Mouse (Mus musculus): ENCODE data around the gene Agbl2.

The Agbl2 gene

DNA sequence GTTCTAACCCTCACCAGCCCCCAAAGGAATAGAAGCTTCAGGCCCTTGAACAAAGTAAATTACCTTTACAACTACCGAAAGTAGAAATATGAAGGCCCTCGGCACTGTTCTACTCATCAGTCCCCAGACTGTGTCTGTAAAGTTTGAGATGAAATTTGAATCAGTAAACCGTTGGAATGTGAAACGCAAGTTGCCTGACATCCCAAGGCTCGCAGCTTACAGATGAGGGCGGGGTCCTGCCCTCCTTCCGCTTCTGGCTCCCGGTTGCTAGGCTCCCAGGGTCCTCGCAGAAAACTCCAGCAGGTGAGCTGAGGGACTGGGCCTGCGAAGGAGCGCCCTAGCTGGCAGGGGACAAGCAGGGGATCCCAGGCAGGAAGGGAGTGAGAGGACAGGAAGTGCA, at the start of gene Agbl2:
Gene Agbl2 (plus strand): TSS at position 270 of the 400 bp plus-strand sequence.
- peak; percentile 69 for DNase-seq (ENCODE audit: low spot score)

DNA sequence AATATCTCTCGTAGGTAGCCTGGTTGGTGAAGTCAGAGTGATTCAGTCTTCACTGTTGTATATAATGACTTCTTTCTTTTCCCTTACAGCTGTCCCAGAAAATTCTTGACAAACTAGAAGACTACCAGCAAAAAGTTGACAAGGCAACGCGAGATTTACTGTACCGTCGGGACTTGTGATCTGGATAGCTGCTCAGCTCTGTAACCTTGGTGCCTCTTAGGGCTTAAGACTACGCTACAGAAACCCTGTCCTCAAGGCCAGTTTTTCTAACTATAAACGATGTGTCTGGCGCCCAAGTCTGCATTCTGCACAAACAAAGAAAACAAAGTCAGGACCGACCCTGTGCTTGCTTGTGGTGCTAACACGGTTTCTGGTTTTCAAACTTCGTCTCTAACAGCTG, 47.2 kb upstream of the Agbl2 start:
- DNase-seq (ENCODE audit: low spot score) = no peak

DNA sequence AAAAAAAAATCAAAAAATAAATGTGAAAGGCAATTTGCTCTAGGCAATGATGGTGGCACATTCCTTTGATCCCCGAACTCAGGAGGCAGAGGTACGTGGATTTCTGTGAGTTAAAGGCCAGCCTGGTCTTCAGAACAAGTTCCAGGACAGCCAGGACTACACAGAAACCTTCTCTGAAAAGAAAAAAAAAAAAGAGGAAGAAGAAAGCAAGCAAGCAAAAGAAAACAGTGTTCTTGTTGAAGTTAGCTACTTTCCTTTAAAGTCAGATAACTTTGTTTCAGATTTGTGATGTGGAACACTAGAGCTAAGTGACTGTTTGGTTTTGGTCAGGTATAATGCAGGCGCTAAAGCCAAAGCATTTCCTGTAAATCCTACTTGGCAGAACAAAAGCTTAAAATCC, 43.7 kb upstream of the Agbl2 start:
- DNase-seq (ENCODE audit: low spot score) = no peak

DNA sequence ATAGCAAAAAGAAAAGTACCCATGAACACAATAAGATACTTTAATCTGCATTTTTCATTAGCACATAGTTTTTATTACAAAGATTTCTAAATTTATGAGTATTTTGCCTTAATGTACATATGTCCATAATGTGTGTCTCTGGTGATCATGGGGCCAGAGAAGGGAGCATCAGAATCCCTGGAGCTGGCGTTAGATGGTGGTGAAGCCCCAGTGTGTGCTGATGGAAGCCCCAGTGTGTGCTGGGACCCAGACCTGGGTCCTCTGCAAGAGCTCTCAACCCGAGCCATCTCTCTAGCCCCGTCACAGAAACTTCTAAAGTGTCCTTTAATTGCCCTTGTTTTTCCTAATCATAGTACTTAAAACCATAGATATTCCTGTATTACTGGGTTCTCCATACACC, 43.2 kb upstream of the Agbl2 start:
- no peak for DNase-seq (ENCODE audit: low spot score)

DNA sequence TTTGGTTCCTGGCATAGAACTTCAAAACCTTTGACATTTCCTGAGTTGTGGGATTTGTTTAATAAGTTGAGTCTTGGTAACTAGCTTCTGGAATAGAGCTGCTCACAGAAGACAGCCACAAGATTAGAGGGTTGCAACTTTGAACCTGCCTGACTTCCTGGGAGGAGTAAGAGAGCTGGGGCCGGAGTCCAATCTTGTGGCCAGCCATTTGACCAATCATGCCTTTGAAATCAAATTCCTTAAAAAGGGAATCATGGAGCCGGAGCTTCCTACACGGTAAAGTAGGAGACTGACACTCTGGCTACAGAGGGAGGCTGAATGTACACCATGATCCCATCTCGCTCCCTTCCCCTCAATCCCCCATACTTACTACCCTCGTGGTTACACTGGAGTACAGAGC, 42.6 kb upstream of the Agbl2 start:
- DNase-seq (ENCODE audit: low spot score) = no peak

DNA sequence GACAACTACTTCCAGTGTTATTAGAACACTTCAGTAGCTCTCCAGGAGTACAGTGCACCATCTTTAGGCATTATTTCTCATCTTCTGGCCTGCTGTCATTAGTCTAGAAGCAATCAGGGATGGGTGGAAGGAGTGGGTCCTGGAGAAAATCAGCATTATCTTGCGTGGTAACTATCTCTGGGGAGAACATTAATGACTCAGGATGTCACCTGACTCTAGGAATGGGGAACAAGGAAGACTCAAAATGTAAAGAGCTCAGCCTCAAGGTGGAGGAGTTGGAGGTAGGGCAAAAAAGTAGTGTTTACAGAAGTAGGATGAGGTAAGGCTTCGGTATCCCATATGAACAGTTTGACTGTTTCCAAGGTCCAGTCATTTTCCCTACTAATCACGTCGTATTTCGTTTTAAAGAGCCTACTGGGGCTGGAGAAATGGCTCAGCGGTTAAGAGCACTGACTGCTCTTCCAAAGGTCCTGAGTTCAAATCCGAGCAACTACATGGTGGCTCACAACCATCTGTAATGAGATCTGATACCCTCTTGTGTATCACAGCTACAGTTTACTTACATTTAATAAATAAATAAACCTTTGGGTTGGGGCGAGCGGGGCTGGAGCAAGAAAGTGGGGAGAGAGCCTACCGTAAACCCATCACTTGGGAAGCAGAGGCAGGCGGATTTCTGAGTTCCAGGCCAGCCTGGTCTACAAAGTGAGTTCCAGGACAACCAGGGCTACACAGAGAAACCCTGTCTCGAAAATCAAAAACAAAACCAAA, 38.1 kb upstream of the Agbl2 start:
- DNase-seq (ENCODE audit: low spot score) = peak; percentile 15

DNA sequence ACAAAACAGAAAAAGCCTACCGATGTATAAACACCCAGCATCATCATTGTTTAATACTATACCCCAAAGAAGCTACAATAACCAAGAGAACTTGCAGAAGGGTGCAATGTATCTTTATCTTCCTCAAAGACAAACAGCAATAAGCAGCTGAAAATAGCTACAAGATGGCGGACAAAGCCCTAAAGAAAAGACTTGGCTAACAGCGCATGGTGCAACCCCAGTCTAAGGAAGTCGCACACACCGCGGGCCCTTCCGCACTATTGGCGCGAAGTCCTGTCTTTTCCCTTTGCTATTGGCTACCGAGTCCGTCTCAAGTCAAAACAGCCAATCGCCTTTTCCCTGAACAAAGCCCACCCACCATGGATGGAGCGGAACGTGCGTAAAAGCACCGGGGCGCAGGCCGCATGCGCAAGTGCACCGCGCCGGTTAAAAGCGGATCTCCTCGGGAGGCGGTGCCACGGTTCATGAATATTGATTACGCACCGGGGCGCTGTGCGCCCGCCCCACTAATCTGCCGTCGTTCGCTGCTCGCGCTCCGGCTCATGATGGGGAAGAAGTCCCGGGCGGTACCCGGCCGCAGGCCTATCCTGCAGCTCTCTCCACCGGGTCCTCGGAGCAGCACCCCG, 37.4 kb upstream of the Agbl2 start, which contains the start of gene Fnbp4:
Gene Fnbp4 (plus strand): TSS at position 318 of the 626 bp plus-strand sequence.
- peak; percentile 99 for DNase-seq (ENCODE audit: low spot score)

DNA sequence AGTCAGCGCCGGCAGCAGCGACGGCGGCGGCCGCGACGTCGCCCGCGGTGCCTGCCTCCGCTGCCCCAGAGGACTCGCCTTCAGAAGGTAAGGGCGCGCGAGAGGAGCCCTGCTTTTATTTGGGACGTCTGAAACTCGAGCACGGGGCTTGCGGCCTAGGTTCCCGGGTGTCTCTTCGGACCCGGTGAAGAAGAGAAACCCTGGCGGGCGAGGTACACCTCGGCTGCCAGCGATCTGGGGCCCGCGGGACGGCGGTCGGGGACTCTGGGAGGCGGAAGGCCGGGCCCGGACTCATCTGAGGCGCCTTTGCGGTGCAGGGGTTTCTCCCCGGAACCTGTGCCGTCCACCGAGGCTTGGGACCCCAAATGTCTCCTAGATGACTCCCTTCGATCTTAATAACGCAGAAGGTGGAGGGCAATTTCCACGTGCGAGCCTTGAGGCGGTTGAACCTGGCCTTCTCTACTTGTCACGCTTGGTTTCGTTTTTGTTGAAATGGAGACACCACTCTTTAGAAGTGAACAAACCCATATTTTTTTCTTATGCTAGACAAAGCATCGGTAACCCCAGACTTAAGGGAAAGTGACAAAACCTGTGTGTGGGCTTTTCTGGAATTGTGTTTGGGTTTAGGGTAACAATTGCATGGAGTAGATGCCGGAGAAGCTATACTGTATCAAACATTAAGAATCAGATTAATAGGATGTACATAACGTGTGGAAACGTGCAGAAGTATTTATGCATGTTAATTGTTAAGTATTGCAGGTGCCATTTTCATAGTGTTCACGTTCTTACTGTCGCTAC, 36.6 kb upstream of the Agbl2 start:
- no peak for DNase-seq (ENCODE audit: low spot score)

DNA sequence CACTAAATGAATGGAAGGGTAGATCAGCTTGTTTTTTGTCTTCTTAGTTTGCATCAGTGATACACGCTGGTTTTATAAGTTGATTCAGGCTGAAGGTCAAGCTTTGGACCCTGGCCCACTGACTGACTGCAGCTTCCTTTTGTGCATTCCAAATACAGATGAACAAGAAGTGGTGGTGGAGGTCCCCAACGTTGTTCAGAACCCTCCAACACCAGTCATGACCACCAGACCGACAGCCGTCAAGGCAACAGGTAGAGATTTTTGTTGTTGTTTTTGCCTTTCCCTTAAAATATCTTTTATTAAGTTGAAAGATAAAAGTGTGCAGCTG, 36.0 kb upstream of the Agbl2 start:
- peak; percentile 21 for DNase-seq (ENCODE audit: low spot score)

DNA sequence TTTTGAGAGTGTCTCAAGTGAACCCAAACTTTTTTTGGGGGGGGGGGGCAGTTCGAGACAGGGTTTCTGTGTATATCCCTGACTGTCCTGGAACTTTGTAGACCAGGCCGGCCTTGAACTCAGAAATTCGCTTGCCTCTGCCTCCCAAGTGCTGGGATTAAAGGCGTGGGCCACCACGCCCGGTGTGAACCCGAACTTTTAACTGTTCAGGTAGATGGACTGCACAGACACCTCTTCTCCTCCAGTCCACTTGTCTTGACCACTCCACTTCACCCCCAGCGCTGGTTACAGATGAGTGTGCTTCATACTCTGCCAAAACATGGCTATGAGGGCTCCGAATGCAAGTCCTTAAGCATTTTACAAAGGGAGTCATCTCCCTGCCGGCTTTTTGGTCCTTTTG, 35.4 kb upstream of the Agbl2 start:
- no peak for DNase-seq (ENCODE audit: low spot score)

DNA sequence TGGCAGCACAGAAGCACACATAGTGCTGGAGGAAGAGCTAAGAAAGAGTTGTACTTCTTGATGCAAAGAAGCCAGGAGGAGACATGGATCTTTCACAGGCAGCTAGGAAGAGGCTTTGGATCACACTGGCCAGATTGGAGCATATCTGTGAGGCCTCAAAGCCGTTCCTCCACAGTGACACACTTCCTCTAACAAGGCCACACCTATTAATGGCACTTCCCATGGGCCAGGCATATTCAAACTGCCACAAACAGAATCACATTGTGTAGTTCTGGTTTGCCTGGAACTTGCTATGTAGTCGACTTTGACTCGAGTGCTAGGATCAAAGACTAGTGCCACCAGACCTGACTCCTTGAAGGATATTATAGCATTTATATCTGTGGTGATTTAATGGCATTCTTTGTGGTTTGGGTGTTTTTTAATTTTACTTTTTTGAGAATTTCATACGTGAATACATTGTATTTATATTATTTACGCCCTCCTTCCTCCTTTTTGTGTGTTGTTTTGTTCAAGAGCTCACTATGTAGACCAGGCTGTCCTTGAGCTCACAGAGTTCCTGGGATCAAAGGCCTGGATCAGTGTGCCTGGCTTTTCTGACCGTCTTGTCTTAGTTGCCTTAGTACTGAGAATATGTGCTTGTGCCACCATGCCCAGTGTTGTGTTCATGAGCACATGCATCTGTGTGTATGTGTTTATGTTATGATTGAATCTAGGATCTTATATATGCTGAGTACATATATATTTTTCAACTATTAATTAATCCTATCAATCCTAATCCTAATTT, 32.7 kb upstream of the Agbl2 start:
- DNase-seq (ENCODE audit: low spot score) = no peak

DNA sequence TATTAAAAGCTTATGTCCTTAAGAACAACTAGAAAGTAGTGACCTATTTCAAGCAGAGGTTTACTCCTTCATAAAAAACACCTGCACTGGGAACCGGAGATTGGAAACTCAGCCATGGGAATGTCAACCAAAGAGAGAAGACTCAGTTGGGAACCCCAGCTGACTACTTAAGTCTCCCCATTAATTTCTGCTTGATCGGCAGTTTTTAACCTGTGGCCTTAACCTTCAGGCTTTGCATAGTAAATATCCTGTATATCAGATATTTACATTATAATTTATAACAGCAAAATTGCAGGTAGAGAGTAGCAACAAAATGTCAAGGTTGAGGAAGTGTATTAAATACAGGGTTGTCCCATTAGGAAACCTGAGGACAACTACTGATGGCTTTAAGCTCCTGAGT, 29.0 kb upstream of the Agbl2 start:
- DNase-seq (ENCODE audit: low spot score) = no peak

DNA sequence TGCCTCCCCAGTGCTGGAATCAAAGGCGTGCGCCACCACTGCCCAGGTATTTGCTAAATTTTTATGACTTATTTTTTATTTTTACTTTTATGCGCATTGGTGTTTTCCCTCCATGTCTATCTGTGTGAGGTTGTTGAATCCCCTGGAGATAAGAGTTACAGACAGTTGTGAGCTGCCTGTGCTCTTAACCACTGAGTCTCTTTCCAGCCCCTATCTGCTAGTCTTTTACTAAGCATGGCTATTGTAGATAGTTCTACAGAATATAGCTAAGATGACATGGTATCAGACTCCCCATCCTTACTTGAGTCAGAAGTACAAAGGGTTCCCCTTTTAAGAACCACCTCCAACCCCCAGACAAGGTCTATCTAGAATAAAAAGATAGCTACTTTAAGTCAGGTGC, 28.3 kb upstream of the Agbl2 start:
- DNase-seq (ENCODE audit: low spot score) = no peak

DNA sequence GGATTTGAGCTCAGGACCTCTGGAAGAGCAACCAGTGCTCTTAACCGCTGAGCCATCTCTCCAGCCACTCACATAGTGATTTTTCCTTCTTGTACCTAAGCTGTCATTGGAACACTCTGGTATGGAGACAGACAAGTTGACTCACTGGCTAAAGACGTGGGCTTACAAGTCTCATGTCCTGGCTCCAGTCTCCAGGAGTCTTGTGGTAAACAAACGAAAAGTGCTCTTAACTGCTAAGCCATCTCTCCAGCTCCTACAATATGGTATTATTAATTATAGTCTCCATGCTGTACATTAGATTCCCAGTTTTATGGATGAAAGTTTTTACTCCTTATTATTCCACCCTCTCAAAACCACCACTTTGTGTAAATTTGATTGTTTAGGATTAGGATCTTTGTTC, 17.4 kb upstream of the Agbl2 start:
- DNase-seq (ENCODE audit: low spot score) = no peak

DNA sequence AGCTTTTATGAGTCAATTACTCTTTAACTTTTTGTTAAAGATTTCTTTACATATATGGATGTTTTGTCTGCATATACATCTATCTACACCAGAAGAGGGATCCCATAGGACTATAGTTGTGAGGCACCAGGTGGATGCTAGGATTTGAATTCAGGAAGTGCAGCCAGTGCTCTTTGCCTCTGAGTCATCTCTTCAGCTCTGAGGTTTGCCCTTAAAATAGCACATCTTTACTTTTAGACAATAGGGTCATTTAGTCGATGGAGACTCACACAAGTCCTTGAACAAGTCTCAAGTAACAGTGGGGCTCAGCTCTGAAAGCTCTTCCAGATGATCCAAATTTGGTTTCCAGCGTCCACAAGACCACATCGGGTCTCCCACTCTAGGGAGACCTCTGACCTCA, 1.2 kb upstream of the Agbl2 start:
- DNase-seq (ENCODE audit: low spot score) = peak; percentile 6

DNA sequence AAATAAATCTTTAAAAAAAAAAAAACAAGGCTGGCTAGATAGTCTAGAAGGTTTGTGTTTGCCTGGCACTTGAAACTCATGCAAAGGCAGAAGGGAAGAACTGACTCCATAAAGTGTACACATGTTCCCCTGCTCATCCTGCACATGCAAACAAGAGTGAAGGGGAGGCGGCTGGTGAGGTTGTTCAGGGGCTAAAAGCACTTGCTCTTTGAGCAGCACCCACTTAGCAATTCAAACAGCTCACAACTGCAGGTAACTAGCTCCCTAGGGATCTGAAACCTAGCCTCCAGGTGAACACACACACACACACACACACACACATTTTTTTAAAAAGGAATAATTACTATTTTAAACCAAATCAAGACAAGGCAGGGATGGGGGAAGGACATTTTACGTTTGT, 589 bp upstream of the Agbl2 start:
- no peak for DNase-seq (ENCODE audit: low spot score)

DNA sequence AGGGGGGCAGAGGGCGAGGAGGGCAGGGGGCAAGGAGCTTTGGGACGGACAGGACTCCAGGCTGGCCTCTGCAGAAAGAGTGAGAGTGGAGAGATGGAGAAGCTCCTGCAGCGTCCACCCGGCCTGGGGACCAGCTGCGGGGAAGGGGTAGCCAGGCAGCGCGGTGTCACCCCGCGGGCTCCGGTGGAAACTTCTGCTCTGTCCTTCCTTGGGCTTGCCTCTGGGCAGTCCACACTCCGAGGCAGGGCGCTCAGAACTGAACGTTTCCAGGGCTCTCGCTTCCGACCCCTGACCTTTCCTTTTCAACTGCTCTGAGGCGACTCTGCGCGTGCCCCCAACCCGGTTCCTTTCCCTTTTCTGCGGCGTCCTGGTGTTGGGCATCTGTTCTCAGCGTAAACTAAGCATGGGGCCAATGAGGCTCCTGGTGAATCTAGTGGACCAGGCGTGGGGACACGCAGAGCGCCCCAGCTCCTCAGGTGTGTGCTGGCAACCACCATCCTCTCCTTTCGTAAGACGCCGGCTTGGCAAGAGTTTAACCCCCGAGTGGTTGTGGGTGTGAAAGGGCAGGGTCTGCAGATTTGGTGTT, 467 bp downstream of the Agbl2 start:
- peak; percentile 72 for DNase-seq (ENCODE audit: low spot score)

DNA sequence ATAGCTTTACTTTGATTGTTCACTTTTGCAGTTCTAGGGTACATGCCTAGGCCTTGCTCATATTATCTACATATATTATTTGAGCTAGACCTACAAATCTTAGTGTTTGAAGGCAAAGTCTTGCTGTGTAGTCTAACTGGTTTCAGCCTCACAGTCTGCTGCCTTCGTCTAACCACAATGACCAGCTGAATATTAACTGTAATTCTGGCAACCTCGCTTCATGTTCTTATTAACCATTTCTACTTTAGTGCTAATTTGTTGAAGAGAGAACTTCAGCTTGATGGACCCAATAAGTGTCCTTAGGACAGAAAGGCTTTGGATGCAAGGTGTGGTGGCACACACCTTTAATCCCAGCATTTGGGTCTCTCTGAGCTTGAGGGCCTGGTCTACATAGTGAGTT, 5.6 kb downstream of the Agbl2 start:
- no peak for DNase-seq (ENCODE audit: low spot score)

DNA sequence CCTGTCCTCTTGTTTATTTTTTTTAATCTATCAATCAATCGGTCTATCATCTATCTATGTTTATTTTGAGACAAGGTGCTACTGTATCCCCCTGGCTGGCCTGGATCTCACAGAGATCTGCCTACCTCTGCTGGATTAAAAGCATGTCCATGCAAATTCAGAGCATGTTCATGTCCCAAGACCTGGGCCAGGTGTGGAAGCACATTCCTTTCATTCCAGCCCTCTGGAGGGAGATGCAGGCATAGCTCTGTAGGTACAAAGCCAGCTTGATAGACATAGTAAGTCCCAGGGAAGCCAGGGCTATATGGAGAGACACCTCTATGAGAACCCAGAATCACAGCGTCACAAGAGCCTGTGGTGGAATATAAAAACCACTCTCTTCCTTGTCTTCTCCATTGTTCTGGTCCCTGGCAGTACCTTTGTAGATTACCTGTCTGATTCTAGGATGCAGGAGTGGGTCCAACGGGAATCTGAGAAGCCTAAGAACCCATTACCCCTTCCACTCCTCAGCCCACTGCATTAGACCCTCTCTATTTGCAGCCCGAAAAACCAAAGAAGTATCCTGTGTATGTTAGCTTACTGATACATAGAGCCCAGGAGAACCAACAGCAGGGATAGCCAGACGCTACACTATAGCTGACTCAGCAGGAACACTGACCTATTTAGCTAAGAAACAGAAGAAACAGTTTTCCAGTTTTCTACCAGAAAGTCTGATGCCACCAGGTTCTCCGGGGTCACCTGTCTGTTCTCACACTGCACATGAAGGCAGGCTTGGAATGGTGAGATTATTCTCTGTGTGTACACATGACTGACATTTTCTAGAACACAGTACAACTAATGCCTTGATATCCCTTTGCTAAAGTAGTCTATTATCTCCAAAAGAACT, 26.0 kb downstream of the Agbl2 start:
- no peak for DNase-seq (ENCODE audit: low spot score)

DNA sequence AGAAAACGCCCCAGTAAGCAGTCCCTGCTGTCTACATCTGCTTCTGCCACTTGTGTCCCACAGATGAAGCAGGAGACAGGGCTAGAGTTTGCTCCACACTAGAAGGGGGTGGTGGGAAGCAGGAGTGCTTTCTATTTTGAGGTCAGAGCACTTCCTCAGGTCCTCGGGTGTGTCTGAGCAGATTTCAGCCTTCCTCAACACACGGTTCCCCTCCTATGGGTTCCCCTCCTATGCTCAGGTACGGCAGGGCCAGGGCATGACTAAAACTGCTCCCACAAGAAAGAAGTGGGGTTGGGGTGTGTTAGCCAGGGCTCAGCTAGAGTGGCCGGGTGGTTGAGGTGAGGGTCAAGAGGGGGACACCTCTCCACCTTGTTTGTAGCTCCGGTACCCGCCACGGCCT, 28.2 kb downstream of the Agbl2 start:
- no peak for DNase-seq (ENCODE audit: low spot score)

DNA sequence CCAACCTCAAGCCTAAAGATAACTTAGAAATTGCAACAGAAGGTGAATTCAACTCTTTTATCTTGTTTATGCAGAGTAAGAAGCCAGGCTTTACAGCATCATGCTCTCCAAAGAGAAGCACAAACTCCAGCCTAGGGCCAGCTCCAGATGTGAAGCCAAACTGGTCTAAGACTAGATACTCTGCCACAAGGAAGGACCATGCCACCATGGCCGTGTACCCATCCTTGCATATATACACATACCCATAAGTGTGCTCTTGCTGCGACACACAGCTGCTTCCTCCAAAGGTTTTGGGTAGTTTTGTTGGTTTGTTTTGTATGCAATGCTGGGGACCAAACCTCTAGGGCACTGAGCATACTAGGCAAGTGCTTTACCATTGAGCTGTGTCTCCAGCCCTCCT, 32.7 kb downstream of the Agbl2 start:
- DNase-seq (ENCODE audit: low spot score) = no peak
